Mouse (Mus musculus): ENCODE measurements around the gene Mien1. TPM values are rescaled to one million over a fixed set of nuclear protein-coding genes. Genes with fewer than 3 reads are reported as not detected.

Gene Mien1
- total and polyA plus RNA-seq, 3 experiments = 71.6 to 93.2 TPM; not detected in 1

GRCm38 (mm10) chr11:98438331-98439158, at the start of gene Mien1 (continued):
- TF ChIP-seq E2F4 (IDR thresholded peaks at IDR 0.05; ENCODE audit: borderline replicate concordance, low read depth, low read length) = no peak
- no peak for TF ChIP-seq RCOR1 (IDR thresholded peaks at IDR 0.05; ENCODE audit: low read depth, low read length)
- no peak for TF ChIP-seq TAL1 (IDR thresholded peaks at IDR 0.05; ENCODE audit: low read length)
- TF ChIP-seq EP300 (IDR thresholded peaks at IDR 0.05; ENCODE audit: low read depth in 1 of 2, low read length in 2 of 2) = peak in 1 of 2 experiments; percentile 44; a peak in 1 of 4 replicates
- TF ChIP-seq TBP (IDR thresholded peaks at IDR 0.05; ENCODE audit: low read depth, low read length) = peak; percentile 55; the same call in 1 of the 2 replicates

GRCm38 (mm10) chr11:98487526-98488040, 48.8 kb upstream of the Mien1 start:
- H3K27ac ChIP-seq (ENCODE audit: control insufficient read depth, low read depth, low read length) = no peak overlapping the region
- H3K79me2 ChIP-seq (ENCODE audit: control insufficient read depth, insufficient read depth, low read length, poor library complexity) = no peaks in the 10 kb centered on the region
- no peaks in the 10 kb centered on the region for H3K9me3 ChIP-seq (replicated peaks; ENCODE audit: insufficient read depth, low read length)
- H3K36me3 ChIP-seq (ENCODE audit: control insufficient read depth in 1 of 2, insufficient read depth in 2 of 2, low read length in 2 of 2) = no peaks in the 10 kb centered on the region
- H3K9ac ChIP-seq (ENCODE audit: control insufficient read depth, low read depth, low read length, poor library complexity, severe bottlenecking) = no peak overlapping the region
- TF ChIP-seq E2F4 (IDR thresholded peaks at IDR 0.05; ENCODE audit: borderline replicate concordance, low read depth, low read length) (no peak), RAD21 (IDR thresholded peaks at IDR 0.05; ENCODE audit: low read depth, low read length) (no peak)
- peaks cover 5 to 14% of the 10 kb centered on the region in 2 experiments for H3K27me3 ChIP-seq (ENCODE audit: control insufficient read depth in 1 of 2, insufficient read depth in 2 of 2, low read length in 2 of 2)
- H3K4me1 ChIP-seq (ENCODE audit: control insufficient read depth in 1 of 2, insufficient read depth in 2 of 2, low read length in 2 of 2) = no peaks in the 10 kb centered on the region
- no peak overlapping the region for H3K4me3 ChIP-seq (ENCODE audit: control insufficient read depth in 1 of 2, insufficient read depth in 1 of 2, low read depth in 2 of 2, low read length in 2 of 2)
- no peak for DNase-seq (ENCODE audit: low read depth, low spot score)

- Histone ChIP-seq H3K27me3 (ENCODE audit: control insufficient read depth in 1 of 2, insufficient read depth in 2 of 2, low read length in 2 of 2) (peaks cover 0 to 19% of the 10 kb centered on the region in 2 experiments), H3K27ac (ENCODE audit: control insufficient read depth, low read depth, low read length) (no peak overlapping the region), H3K36me3 (ENCODE audit: control insufficient read depth in 1 of 2, insufficient read depth in 2 of 2, low read length in 2 of 2) (no peaks in the 10 kb centered on the region), H3K4me3 (ENCODE audit: control insufficient read depth in 1 of 2, insufficient read depth in 1 of 2, low read depth in 2 of 2, low read length in 2 of 2) (no peak overlapping the region), H3K79me2 (ENCODE audit: control insufficient read depth, insufficient read depth, low read length, poor library complexity) (no peaks in the 10 kb centered on the region), H3K4me1 (ENCODE audit: control insufficient read depth in 1 of 2, insufficient read depth in 2 of 2, low read length in 2 of 2) (no peaks in the 10 kb centered on the region), H3K9ac (ENCODE audit: control insufficient read depth, low read depth, low read length, poor library complexity, severe bottlenecking) (no peak overlapping the region), H3K9me3 (replicated peaks; ENCODE audit: insufficient read depth, low read length) (no peaks in the 10 kb centered on the region)
- TF ChIP-seq TBP (IDR thresholded peaks at IDR 0.05; ENCODE audit: low read depth, low read length) = no peak
- TF ChIP-seq BHLHE40 (IDR thresholded peaks at IDR 0.05; ENCODE audit: borderline replicate concordance, low read depth, low read length) = no peak
- TF ChIP-seq MEF2A (IDR thresholded peaks at IDR 0.05; ENCODE audit: extremely low read depth, insufficient replicate concordance, low read depth, low read length, poor library complexity, severe bottlenecking) = no peak
- no peak for TF ChIP-seq RCOR1 (IDR thresholded peaks at IDR 0.05; ENCODE audit: low read depth, low read length)
- TF ChIP-seq ETS1 (IDR thresholded peaks at IDR 0.05; ENCODE audit: low read depth, low read length) = no peak
- TF ChIP-seq USF1 (IDR thresholded peaks at IDR 0.05; ENCODE audit: low read depth, low read length) = no peak
- no peak for TF ChIP-seq EP300 (IDR thresholded peaks at IDR 0.05; ENCODE audit: low read depth in 1 of 2, low read length in 2 of 2)
- TF ChIP-seq USF2 (IDR thresholded peaks at IDR 0.05; ENCODE audit: borderline replicate concordance in 1 of 2, insufficient read depth in 1 of 2, low read depth in 1 of 2, low read length in 2 of 2) = no peak
- TF ChIP-seq ZMIZ1 (IDR thresholded peaks at IDR 0.05; ENCODE audit: low read depth, low read length) = no peak
- TF ChIP-seq MAX (IDR thresholded peaks at IDR 0.05; ENCODE audit: low read length) = no peak
- DNase-seq (ENCODE audit: low read depth, low spot score) = no peak
These were observed 47.0 kb upstream of the Mien1 start for GRCm38 (mm10) chr11:98485749-98486148.
